Mouse (Mus musculus) liver, embryonic 15.5 days (tissue): ENCODE data around the gene Tubg2. TPM values are rescaled to one million over a fixed set of nuclear protein-coding genes. Genes with fewer than 3 reads are reported as not detected.

Source experiments
- ATAC-seq: fragments of 200-750 bp; cut with Nextera tagmentation; 2 replicates; pipeline ENCODE4 v1.8.0; 2017; ENCODE audit warnings: moderate number of reproducible peaks, mild to moderate bottlenecking, moderate library complexity; ENCODE audit not compliant: insufficient read depth
- H3K27ac ChIP-seq: fragments of 300-500 bp; sonication (generic); replicated peaks from 2 replicates; pipeline ENCODE4 v1.5.1; 2015; ENCODE audit warnings: mild to moderate bottlenecking, inconsistent platforms
- H3K27me3 ChIP-seq: fragments of 300-500 bp; sonication (generic); 2 replicates; pipeline ENCODE4 v1.6.1; 2015; ENCODE audit warnings: mild to moderate bottlenecking, inconsistent platforms
- H3K36me3 ChIP-seq: fragments of 300-500 bp; sonication (generic); replicated peaks from 2 replicates; pipeline ENCODE4 v1.6.1; 2015; ENCODE audit warnings: moderate library complexity, mild to moderate bottlenecking, inconsistent platforms
- H3K4me1 ChIP-seq: fragments of 300-500 bp; sonication (generic); replicated peaks from 2 replicates; pipeline ENCODE4 v1.6.1; 2015; ENCODE audit warnings: inconsistent platforms
- H3K4me2 ChIP-seq: fragments of 300-500 bp; sonication (generic); 2 replicates; pipeline ENCODE4 v1.6.1; 2015; ENCODE audit warnings: moderate library complexity, mild to moderate bottlenecking, inconsistent platforms
- H3K4me3 ChIP-seq: fragments of 300-500 bp; sonication (generic); replicated peaks from 2 replicates; pipeline ENCODE4 v1.5.1; 2015; ENCODE audit warnings: mild to moderate bottlenecking, inconsistent platforms
- H3K9ac ChIP-seq: fragments of 300-500 bp; sonication (generic); 2 replicates; pipeline ENCODE4 v1.6.1; 2015; ENCODE audit warnings: moderate library complexity, mild to moderate bottlenecking, inconsistent platforms
- H3K9me3 ChIP-seq: fragments of 300-500 bp; sonication (generic); replicated peaks from 2 replicates; pipeline ENCODE4 v1.6.1; 2016; ENCODE audit warnings: inconsistent platforms
- WGBS: fragments of 180-500 bp; shearing (Covaris S2); methylation state at CpG from one replicate; pipeline ENCODE4 v1.1.7; 2015; ENCODE audit warnings: mixed read lengths; ENCODE audit not compliant: insufficient replicate concordance; 5-methylcytosine and 5-hydroxymethylcytosine counted together
- microRNA-seq: library from miRNA; unstranded; fragments of <30 nt; microRNA quantifications from one replicate; pipeline ENCODE4, GENCODE M21; 2016
- polyA plus RNA-seq: library from polyadenylated mRNA; unstranded; fragments of >200 nt; fragmentation: Nextera tagmentation; extraction: Ambion mirVana; gene quantifications from 2 replicates; pipeline ENCODE4 v1.2.1, GENCODE M21; 2015

The Tubg2 gene
- polyA plus RNA-seq, 1 experiment from 2014 or later, result 0.05 TPM

- Histone ChIP-seq H3K4me3 (no peak overlapping the region), H3K4me1 (peaks cover 21% of the 10 kb centered on the region), H3K9me3 (no peaks in the 10 kb centered on the region), H3K9ac (no peak overlapping the region), H3K27me3 (no peaks in the 10 kb centered on the region; the same call in 1 of the 2 replicates), H3K27ac (0 out of 2 replicates have a peak overlapping the region, but pooled peaks have one; percentile 38), H3K4me2 (peak overlapping the region; percentile 6; the same call in 1 of the 2 replicates), H3K36me3 (peaks cover 86% of the 10 kb centered on the region)
- 44% methylated on average over 3 of the region's 3 CpGs for WGBS
- ATAC-seq, result peak; percentile 89
Measured at GRCm38 (mm10) chr11:101199555-101199954, 43.8 kb downstream of the Tubg2 start.

DNA sequence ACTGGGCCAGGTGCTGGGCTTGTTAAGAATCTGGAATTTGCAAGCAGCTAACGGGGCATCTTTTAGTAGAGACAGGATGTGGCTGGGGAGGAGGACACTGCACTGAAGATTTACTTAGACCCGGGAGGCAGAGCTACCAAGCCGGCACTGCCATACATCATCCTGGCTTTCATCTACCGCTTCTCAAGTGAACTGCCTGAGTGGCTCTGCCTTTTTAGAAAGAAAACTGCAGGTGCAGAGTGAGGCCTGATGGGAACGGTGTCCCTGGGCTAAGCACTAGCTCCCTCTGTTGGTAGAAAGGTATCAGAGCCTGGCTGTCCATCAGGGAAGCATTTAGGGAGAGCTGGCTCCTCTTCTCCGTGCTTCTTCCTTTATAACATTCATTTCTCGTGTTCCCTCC lies 45.3 kb downstream of the Tubg2 start:
- no peak overlapping the region for H3K27ac ChIP-seq
- peaks cover 21% of the 10 kb centered on the region for H3K4me1 ChIP-seq
- no peak for ATAC-seq
- no peak overlapping the region for H3K4me2 ChIP-seq
- H3K4me3 ChIP-seq, result no peak overlapping the region
- H3K9ac ChIP-seq, result no peak overlapping the region
- peaks cover 81% of the 10 kb centered on the region for H3K36me3 ChIP-seq
- 40% methylated on average over 7 of the region's 7 CpGs for WGBS
- no peaks in the 10 kb centered on the region for H3K9me3 ChIP-seq
- H3K27me3 ChIP-seq, result no peaks in the 10 kb centered on the region

Small RNAs within 50 kb of the gene (microRNA-seq; reads per million reads assigned to microRNA genes)
- not detected for gene Gm27626

Other genes starting within 250 kb of the Tubg2 start
- gene Stat3, start 216.4 kb upstream of the Tubg2 start, polyA plus RNA-seq, result 35.5 and 40.0 TPM in 2 replicates
- gene Cavin1, start 185.0 kb upstream of the Tubg2 start, polyA plus RNA-seq, result 26.9 and 28.1 TPM in 2 replicates
- gene Atp6v0a1, start 146.5 kb upstream of the Tubg2 start, polyA plus RNA-seq, result 45.3 and 47.1 TPM in 2 replicates
- 7.1 and 7.5 TPM in 2 replicates for gene Naglu, start 85.9 kb upstream of the Tubg2 start, polyA plus RNA-seq
- gene Hsd17b1, start 77.5 kb upstream of the Tubg2 start, polyA plus RNA-seq, result 0.29 and 0.39 TPM in 2 replicates
- gene Coasy, start 73.3 kb upstream of the Tubg2 start, polyA plus RNA-seq, result 18.9 and 22.9 TPM in 2 replicates
- 24.2 and 26.7 TPM in 2 replicates for gene Mlx, start 68.6 kb upstream of the Tubg2 start, polyA plus RNA-seq
- gene Psmc3ip, start 60.5 kb upstream of the Tubg2 start, polyA plus RNA-seq, result 15.2 and 15.4 TPM in 2 replicates
- 13.4 and 13.6 TPM in 2 replicates for gene Retreg3, start 36.0 kb upstream of the Tubg2 start, polyA plus RNA-seq
- gene Tubg1, start 36.0 kb upstream of the Tubg2 start, polyA plus RNA-seq, result 38.3 and 38.9 TPM in 2 replicates
- gene Cntnap1, start 14.6 kb downstream of the Tubg2 start, polyA plus RNA-seq, result 0.07 and 0.12 TPM in 2 replicates
- 1.5 and 1.9 TPM in 2 replicates for gene Plekhh3, start 15.4 kb downstream of the Tubg2 start, polyA plus RNA-seq
- gene Ccr10, start 19.5 kb downstream of the Tubg2 start, polyA plus RNA-seq, result 0.05 TPM in 1 of 2 replicates, not detected in the other
- gene Ezh1, start 70.6 kb downstream of the Tubg2 start, polyA plus RNA-seq, result 9.8 and 11.0 TPM in 2 replicates
- gene Ramp2, start 90.1 kb downstream of the Tubg2 start, polyA plus RNA-seq, result 20.3 and 25.4 TPM in 2 replicates
- 77.2 and 81.7 TPM in 2 replicates for gene Vps25, start 97.8 kb downstream of the Tubg2 start, polyA plus RNA-seq
- gene Wnk4, start 104.7 kb downstream of the Tubg2 start, polyA plus RNA-seq, result 5.1 and 6.7 TPM in 2 replicates
- gene Cntd1, start 123.1 kb downstream of the Tubg2 start, polyA plus RNA-seq, result 0.67 TPM in 2 replicates
- gene Coa3, start 123.2 kb downstream of the Tubg2 start, polyA plus RNA-seq, result 80.5 and 87.1 TPM in 2 replicates
- gene Becn1, start 146.4 kb downstream of the Tubg2 start, polyA plus RNA-seq, result 94.0 and 97.1 TPM in 2 replicates
- 189 and 190 TPM in 2 replicates for gene Psme3, start 160.3 kb downstream of the Tubg2 start, polyA plus RNA-seq
- gene Aoc2, start 169.2 kb downstream of the Tubg2 start, polyA plus RNA-seq, result 1.4 and 1.5 TPM in 2 replicates
- gene Aoc3, start 174.7 kb downstream of the Tubg2 start, polyA plus RNA-seq, result 0.06 TPM in 1 of 2 replicates, not detected in the other
- not detected in 2 replicates for gene G6pc, start 211.7 kb downstream of the Tubg2 start, polyA plus RNA-seq